Mouse (Mus musculus): Measurements from ENCODE around the gene Gm43951.

GRCm38 (mm10) chr11:72221278-72221677 lies 14.6 kb upstream of the Gm43951 start:
- TF ChIP-seq POLR2A (IDR thresholded peaks at IDR 0.05; ENCODE audit: insufficient read length, low read depth) (no peak), E2F4 (IDR thresholded peaks at IDR 0.05; ENCODE audit: insufficient read depth) (no peak), REST (IDR thresholded peaks at IDR 0.05; ENCODE audit: insufficient read depth, insufficient read length) (no peak), MYOD1 (IDR thresholded peaks at IDR 0.05; ENCODE audit: control insufficient read depth in 1 of 3, insufficient read length in 2 of 3, low read depth in 2 of 3) (no peak), TCF12 (IDR thresholded peaks at IDR 0.05; ENCODE audit: insufficient read depth, poor library complexity, severe bottlenecking) (no peak), USF1 (IDR thresholded peaks at IDR 0.05; ENCODE audit: low read depth) (no peak), MYOG (IDR thresholded peaks at IDR 0.05; ENCODE audit: control insufficient read depth in 1 of 3, insufficient read depth in 1 of 3, insufficient read length in 2 of 3, low read depth in 2 of 3) (no peak), CEBPB (IDR thresholded peaks at IDR 0.05; ENCODE audit: insufficient read depth, poor library complexity, severe bottlenecking) (no peak), TCF3 (IDR thresholded peaks at IDR 0.05; ENCODE audit: insufficient read length, low read depth) (no peak), MAX (IDR thresholded peaks at IDR 0.05; ENCODE audit: low read depth) (no peak), POLR2AphosphoS2 (IDR thresholded peaks at IDR 0.05; ENCODE audit: insufficient read length, low read depth) (no peak)
